Mouse (Mus musculus) erythroid progenitor cell, adult 5-6 weeks (primary cell): ENCODE measurements around the gene Det1. TPM values are rescaled to one million over a fixed set of nuclear protein-coding genes. Genes with fewer than 3 reads are reported as not detected.

Source experiments
- ATAC-seq: replicated peaks from 2 replicates; pipeline ENCODE4 v1.8.0; 2016; ENCODE audit warnings: moderate number of reproducible peaks, mild to moderate bottlenecking, moderate TSS enrichment, inconsistent platforms; ENCODE audit not compliant: poor library complexity, low FRiP score, severe bottlenecking
- total RNA-seq, 2 experiments: library from RNA; stranded (forward) in 1 of 2; stranded (reverse) in 1 of 2; fragments of 150-400 nt in 1 of 2; fragments of 186-747, 209-891 nt in 1 of 2; gene quantifications; 2 replicates each; pipeline versions ENCODE4 v1.2.3 to v1.2.4; 2015 to 2017; ENCODE audit warnings: low replicate concordance in 2 of 2

Gene Det1
- total RNA-seq, 2 experiments from 2014 or later, result 3.1 to 8.0 TPM

- ATAC-seq, result peak; percentile 81
Measured at GRCm38 (mm10) chr7:78791359-78792222, 55.5 kb downstream of the Det1 start.

GRCm38 (mm10) chr7:78787793-78788380 lies 59.2 kb downstream of the Det1 start:
- ATAC-seq, result no peak

GRCm38 (mm10) chr7:78785906-78786305 lies 61.2 kb downstream of the Det1 start:
- ATAC-seq, result no peak

- peak; percentile 98 for ATAC-seq
Measured at GRCm38 (mm10) chr7:78782639-78783581, 64.2 kb downstream of the Det1 start, which contains the start of the genes Mrps11 and Mrpl46. TSS of gene Mrps11 (plus strand) at chr7:78783119. TSS of gene Mrpl46 (minus strand) at chr7:78783531.

- ATAC-seq, result no peak
Measured at GRCm38 (mm10) chr7:78778741-78779140, 68.3 kb downstream of the Det1 start.

Other genes starting within 250 kb of the Det1 start
- gene Ntrk3, start 109.3 kb downstream of the Det1 start, total RNA-seq (2015; ENCODE audit: low replicate concordance), result not detected in 2 replicates
- 0.45 and 1.2 TPM in 2 replicates for gene Ntrk3, start 109.3 kb downstream of the Det1 start, total RNA-seq (2017; ENCODE audit: low replicate concordance)
- 15.9 and 17.7 TPM in 2 replicates for gene Mrps11, start 64.1 kb downstream of the Det1 start, total RNA-seq (2015; ENCODE audit: low replicate concordance)
- gene Mrps11, start 64.1 kb downstream of the Det1 start, total RNA-seq (2017; ENCODE audit: low replicate concordance), result 13.9 and 29.9 TPM in 2 replicates
- 19.3 and 27.8 TPM in 2 replicates for gene Mrpl46, start 63.7 kb downstream of the Det1 start, total RNA-seq (2015; ENCODE audit: low replicate concordance)
- 13.0 and 14.2 TPM in 2 replicates for gene Mrpl46, start 63.7 kb downstream of the Det1 start, total RNA-seq (2017; ENCODE audit: low replicate concordance)
- 5.9 and 6.5 TPM in 2 replicates for gene Aen, start 48.6 kb upstream of the Det1 start, total RNA-seq (2015; ENCODE audit: low replicate concordance)
- gene Aen, start 48.6 kb upstream of the Det1 start, total RNA-seq (2017; ENCODE audit: low replicate concordance), result 5.1 and 9.4 TPM in 2 replicates
- 649 and 766 TPM in 2 replicates for gene Isg20, start 66.2 kb upstream of the Det1 start, total RNA-seq (2015; ENCODE audit: low replicate concordance)
- 322 and 333 TPM in 2 replicates for gene Isg20, start 66.2 kb upstream of the Det1 start, total RNA-seq (2017; ENCODE audit: low replicate concordance)
- not detected in 2 replicates for gene Acan, start 206.2 kb upstream of the Det1 start, total RNA-seq (2015; ENCODE audit: low replicate concordance)
- gene Acan, start 206.2 kb upstream of the Det1 start, total RNA-seq (2017; ENCODE audit: low replicate concordance), result not detected in 2 replicates